Mouse (Mus musculus) lung, postnatal 10 days (tissue): Measurements from ENCODE around the gene Decr2.

Experiments
- DNase-seq: peaks from one replicate; pipeline ENCODE4 v3.0.0; 2021

Gene Decr2

DNA sequence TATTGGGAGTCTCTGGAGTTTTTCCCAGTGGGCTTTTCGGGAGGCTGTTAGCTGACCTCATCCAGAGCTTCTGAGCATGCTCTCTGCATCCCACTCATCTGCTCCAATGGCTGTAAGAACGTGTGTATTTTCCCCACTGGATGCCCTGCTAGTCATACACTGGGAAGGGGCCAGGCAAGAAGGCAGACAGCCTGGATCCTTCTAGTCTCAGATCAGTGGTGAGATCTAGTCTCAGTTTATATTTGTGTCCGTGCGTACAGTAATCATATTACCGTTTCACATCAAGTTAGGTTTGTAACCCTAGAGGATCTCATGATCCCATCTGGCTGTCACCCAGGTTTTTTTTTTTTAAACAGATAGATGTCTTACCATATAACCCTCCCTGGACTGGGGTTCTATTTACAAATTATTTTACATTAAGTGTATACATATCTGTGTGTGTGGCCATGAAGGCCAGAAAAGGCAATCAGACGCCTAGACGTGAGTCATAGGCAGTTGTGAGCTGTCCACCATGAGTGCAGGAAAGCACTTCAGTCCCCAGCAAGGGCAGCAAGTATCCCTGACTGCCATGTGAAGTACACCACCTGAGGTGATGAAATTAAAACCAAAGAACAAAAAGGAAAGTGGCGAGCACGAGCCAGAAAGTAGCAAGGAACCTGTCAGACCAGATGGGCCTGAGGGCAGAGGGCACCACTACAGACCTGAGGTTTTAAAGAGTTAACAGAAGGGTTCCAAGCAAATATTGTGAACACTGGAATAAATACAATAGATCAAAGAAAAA, 32.2 kb downstream of the Decr2 start:
- peak; percentile 24 for DNase-seq

DNA sequence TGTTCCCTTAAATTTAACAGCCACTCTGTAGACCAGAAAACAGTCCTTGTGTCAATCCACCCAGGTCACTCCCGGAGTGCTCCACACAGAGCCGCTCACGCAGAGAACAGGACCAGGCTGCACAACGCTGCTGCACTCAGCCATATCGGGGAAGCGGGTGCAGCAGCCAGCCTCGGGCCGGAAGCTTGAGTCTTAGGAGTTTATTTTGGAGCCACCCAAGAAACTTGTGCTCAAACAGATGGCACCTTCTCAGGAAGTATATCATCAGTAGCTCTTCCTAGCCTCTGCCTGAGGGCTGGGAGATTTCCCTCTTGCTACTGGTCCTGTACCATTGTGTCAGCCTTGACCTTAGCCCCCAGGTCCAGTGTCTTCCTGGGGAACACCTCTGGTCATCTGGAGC, 32.9 kb downstream of the Decr2 start:
- DNase-seq: no peak

DNA sequence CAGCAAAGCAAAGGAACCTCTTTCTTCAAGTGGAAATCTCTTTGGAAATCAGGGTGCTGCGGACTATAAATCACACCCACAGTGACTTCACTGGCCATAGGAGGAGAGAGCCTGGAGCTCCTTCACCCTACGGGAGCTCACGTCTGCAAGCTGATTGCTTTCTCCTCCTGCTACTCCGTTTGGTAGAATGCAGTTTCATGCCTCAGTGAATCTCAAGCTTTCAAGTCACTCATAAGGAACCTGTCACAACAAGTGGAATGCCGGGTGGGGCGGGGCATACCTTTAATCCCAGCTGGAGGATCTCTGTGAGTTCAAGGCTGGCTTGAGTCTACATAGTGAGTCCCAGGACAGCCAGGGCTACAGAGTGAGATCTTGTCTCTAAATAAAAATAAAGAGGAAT, 35.0 kb downstream of the Decr2 start:
- no peak for DNase-seq

DNA sequence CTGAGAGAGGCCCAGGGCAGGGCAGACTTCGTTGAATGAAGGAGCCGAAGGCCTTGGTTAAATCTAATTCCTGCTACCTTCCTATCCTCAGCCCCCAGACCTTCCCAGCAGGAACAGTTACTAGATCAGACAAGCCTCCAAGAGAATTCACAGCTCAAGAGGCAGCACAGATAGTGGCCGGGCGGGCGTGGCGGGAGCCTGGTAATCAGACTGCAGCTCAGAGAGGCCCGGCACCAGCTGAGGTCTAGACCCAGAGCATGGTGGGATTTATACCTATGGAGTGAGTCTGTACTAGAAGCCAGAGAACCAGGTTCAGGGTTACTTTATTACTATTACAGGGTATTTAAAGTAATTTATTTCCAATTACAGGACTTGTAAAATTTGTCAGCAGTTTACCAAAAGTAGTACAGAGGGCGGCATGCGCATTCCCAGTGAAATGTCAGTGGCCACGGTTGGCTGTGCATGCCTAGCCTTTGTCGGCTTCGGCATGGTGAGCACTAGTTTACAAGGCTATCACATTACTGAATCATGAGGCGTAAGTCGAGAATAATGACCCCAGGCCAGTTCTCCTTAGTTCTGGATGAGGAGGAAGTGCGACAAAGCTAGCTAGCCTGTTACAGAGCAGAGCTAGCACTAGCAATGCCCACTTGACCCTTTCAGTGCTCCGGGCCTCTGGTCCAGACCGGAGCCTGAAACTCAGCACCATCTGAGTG, 35.8 kb downstream of the Decr2 start:
- no peak for DNase-seq

DNA sequence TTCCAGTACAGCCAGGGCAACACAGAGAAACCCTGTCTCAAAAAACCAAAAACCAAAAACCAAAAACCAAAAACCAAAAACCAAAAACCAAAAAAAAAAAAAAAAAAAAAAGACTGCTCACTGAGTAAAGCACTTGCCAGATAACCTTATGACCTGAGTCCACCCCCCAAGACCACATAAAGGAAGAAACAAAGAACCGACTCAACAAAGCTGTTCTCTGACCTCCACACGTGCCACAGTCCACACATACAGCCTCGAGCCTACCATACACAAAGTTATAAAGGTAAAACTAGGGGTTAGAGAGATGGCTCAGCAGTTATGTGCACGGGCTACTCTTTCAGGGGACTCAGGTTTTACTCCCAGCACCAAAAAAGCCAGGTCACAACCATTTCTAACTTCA, 37.4 kb downstream of the Decr2 start:
- no peak for DNase-seq

DNA sequence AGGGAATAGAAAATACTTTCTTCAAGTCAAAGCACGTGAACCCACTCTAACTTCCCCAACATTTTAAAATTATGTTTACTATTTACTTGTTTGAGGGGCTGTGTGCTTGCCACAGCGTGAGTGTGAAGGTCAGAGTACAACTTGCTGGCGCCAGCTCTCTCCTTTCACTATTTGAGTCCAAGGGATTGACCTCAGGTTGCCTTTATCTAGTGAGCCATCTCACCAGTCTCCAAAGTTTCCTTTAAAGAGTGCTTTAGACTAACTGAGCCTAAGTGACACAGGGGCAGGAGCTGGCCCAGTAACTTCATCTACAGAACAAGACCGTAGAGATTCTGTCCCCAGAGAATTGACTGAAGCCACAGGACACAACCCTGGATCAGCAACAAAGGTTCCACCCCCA, 38.1 kb downstream of the Decr2 start:
- DNase-seq: no peak

DNA sequence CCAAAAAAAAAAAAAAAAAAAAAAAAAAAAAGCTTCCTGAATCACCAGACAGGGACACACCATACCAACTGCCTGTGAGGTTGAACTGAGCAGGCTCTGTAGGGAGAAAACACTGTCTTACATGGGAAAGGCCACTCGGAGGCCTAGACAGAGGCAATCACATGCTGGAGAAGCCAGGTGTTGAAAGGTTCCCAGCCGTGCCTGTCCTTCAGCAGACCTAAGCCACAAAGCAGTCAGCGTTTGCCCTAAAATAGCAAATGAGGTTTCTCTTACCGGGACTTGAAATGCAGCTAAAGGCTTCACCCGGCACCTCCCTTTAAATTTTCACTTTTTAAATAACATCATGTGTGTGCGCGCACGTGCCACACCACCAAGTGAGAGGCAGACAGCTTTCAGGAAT, 42.0 kb downstream of the Decr2 start:
- no peak for DNase-seq

DNA sequence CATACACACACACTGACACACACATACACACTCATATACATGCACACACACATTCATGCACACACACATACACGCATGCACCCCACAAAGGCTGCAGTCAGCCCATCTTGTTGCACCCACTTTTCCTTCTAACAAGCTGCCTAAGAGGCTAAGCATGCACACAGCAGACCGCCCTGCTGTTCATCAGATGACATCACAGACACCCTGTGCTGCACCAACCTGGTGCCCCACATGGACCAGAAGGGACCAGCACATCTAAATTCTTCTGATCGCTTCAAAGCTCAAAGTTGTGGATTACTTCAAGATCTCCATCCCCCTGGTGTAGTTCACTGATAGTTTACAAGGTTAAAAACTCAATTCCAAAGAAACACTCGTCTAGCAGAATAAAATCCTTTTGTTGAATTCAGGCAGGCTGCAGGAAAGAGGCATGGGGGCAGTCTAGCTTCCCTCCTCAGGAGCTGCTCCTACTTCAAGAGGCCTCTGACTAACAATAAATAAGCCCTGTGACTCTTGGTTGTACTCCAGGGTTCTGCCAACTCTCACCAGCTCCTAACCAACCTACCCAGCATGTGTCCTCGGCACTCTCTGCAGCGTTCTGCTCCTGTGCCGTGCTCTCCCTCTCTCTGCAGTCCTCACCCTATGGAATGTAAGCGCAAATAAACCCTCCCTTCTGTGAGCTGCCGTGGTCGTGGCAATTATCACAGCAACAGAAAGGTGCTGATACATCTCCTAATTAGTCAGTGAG, 43.7 kb downstream of the Decr2 start:
- DNase-seq: no peak

DNA sequence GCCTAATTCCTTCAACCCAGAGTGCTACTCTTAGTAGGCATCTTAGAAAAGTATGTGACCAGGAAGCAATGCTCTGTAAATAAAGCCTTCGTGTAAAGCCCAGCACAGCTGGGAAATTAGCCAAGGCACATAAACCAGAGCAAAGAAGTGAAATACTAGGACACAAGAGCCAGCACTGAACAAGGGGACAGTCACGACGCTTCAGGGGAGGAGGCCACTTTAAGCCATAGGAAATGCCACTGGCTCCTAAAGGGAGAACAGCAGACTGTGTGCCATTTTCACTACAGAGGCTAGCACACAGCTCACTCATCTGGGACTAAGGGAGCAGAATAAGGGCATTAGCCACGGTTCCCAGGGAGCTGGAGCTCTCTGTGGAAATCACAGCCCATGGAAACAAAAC, 44.9 kb downstream of the Decr2 start:
- DNase-seq: peak; percentile 27

DNA sequence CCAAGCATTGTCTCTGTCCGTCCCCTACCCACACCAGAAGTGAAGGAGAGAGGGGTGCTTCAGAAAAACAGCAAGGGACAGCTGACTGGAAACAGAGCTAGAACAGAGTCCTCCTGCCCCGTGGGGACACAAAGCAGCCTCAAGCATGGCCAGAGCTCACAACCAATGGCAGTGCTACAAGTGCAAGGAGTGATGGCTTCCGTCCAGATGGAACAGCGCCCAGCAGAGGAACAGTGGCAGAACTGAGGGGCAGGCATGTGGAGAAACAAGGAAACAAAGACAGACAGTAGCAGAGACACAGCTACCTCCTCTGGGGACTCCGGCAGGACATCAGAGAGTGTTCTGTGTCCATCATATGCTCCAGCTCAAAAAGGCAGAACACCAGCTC, 46.9 kb downstream of the Decr2 start:
- DNase-seq: peak; percentile 88

DNA sequence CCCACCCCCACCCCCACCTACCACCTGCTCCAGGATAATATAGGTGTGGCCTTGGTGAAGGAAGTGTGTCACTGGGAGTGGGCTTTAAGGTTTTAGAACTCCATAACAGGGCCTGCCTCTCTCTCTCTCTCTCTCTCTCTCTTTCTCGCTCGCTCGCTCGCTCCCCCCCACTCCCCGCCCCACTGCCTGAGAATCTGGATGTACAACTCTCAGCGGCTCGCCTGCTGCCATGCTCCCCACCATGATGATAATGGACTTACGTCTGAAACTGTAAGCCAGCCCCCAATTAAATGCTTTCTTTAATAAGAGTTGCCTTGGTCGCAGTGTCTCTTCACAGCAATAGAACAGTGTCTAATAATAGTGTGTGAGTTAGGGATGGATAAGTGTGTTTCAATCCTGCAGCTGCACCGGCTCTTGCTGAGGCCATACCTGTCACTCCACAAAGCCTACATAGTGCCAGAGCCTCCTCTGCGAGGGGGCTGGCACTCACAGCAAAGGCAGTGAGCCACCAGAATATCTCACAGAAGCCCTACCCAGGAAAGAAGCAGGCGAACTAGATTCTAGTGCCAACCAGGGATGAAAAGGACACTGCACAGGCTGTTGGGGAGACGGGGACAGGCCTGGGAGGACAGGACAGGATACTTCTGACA, 47.4 kb downstream of the Decr2 start:
- no peak for DNase-seq

DNA sequence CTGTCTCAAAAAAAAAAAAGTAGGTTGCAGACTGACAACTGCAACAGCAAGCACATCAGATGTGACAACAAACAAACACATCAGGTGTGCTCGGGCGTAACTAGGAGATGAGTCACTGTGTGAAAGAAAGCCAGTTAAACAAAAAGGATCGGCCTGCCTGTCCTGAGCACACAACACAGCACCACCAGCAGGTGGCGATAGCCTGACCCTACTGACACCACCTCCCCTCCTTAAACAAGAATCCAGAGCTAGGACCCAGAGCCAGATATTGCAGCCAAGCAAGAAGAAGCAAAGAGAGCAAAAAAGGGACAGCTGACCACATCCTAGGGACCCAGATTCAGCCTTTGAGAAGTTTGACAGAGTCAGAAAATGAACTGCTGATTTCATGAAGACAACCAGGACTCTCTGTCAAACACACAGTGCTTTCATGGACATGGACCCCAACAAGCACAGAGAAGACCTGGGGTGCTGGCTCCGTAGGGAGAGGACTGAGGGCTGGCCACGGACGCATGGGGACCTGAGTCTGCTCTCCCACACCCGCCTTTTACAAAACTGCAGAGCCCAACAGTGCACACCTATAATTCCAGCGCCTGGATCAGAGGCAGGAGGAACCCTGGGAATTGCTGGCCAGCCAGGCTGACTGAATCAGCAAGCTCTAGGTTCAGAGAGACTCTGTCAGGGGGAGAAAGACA, 48.9 kb downstream of the Decr2 start:
- peak; percentile 75 for DNase-seq

DNA sequence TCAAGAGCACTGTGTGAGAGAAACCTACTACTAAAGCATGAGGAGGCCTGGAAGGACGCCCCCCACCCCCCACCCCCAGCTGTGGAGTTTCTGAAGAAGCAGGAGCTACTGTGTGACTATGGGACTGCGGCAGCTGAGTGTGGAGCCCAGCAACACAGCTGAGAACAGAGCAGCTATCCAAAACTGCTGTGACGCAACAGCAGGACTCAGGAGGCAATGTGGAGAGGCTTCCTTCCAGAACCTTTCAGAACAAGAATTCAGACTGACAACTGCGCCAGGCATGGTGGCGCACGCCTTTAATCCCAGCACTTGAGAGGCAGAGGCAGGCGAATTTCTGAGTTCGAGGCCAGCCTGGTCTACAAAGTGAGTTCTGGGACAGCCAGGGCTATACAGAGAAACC, 49.4 kb downstream of the Decr2 start:
- DNase-seq: peak; percentile 35

DNA sequence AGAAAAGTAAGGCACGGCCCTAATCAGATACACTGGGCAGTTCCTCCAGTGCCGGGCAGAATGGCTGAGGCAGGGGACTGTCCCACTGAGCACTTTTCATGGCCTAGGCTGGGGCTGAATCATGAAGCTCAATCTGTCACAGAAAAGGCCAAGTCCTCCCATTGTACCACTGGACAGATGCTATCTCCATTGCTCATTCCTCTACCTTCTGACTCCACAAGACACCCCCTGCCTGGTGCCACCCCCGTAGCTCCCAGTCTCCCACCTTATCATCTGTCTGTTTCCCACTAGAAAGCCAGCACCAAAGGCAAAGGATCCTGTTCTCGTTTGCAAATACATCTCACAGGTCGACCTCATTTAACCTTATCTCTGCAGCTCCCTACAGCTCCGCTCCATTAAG, 58.1 kb downstream of the Decr2 start:
- DNase-seq: no peak

DNA sequence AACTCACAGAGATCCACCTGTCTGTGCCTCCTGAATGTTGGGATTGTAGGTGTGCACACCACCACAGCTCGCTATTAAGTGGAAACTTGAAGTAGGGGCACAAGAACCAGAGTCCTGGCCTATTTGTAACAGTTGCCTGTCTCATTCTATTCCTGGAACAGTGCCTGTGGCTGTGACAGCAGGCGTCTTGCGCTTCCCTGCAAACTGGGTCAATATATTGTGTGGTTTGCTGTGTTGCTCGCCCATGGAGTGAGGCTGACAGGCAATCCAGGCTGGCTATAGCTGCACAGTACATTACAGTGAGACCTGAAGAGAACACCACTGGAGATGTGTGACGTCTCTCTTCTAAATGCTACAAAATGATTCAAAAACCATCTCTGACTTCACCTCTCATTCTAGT, 58.6 kb downstream of the Decr2 start:
- no peak for DNase-seq
